Mouse (Mus musculus) adrenal gland, postnatal 10 days (tissue): ENCODE measurements at regions not wholly inside any gene's neighbourhood (a gene's known extent, or its start where the extent isn't known, plus 50 kb on each side); places are given as distances from the start of the nearest gene placed in this dataset.
"Not testable (repeated sequence)": the region's sequence is repeated elsewhere in the genome, so short reads cannot be mapped to it uniquely, and the experiment has no call there.

Source experiments
- DNase-seq: peaks from one replicate; pipeline ENCODE4 v3.0.0; 2021; ENCODE audit warnings: mixed read lengths

DNA sequence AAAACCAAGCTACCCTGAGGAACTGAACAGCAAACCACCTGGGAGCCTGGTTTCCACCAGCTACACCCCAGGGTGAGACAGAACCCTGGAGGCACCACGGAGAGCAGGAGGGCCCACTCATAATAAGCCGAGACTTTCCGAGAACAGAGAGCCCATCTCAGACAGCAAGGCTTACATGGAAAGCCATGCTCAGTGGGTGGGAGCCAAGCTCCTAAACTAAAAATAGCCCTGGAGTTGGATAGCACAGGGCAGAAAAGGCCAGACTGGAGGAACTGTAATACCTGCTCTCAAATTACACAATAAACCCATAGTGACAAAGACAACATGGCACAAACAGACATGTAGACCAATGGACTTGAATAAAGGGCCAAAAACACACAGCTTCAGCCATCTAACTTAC lies 69.9 kb downstream of the Fbxo4 start:
- DNase-seq = no peak

DNA sequence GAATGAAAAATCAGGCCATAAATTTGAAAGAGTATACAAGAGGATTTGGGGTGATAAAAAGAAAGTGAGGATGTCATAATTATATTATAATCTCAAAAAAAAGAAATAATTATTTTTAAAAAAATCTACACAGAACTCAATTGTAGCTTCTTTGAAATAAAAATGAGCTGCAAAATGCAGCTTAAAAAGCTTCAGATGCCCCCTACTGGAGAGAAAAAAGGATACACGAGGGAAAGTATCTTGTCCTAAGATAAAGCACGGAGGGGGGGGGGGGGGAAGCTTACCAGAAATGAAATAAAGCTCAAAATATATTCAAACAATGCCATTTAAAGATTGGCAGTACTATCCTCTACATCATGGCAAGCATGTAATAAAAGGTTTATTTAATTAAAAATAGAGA lies 70.7 kb downstream of the Fbxo4 start:
- DNase-seq = peak; percentile 3

- no peak for DNase-seq
Observed at GRCm38 (mm10) chr15:3905548-3905947, 73.8 kb downstream of the Fbxo4 start.

DNA sequence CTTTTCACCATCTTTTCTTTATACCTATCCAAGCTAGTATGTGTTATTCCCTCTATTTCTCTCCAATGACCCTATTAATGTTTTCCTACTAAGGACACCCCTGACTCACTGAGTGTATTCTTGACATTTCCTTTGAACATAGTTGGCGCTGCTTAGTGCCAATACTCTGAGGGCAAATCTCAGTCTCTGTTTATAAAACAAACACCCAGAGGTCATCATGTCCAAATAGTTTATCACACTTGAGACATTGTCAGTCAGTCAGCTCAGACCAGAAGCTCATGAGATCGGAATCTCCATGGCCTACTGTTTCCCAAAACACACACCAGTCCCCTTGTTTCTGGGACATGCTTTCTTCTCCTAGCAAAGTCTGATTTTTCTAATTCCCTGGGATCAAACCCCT lies 100.9 kb downstream of the Fbxo4 start:
- DNase-seq = no peak

DNA sequence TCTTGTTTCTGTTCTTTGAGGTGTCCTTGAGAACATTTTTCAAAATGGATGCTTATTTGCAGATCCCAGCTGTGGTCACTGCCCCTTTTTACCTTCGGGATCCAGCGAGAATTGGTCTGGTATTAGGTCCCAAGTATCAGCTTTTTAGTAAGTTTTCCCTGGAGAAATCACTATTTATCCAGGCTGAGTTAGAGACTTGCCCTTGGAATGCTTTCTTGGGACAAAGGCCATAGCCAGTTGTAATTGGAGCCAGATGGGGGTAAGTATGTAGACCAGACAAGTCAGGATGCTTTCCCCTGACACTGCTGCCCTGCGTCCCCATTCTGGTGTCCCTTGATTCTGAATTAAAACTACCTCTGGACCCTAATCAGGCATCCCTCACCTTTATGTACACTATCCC lies 101.9 kb downstream of the Fbxo4 start:
- DNase-seq = peak; percentile 3

GRCm38 (mm10) chr15:3875210-3875861 lies 104.0 kb downstream of the Fbxo4 start:
- DNase-seq = peak; percentile 55

- peak; percentile 2 for DNase-seq
Observed at GRCm38 (mm10) chr15:3831802-3832201, 147.6 kb downstream of the Fbxo4 start.

DNA sequence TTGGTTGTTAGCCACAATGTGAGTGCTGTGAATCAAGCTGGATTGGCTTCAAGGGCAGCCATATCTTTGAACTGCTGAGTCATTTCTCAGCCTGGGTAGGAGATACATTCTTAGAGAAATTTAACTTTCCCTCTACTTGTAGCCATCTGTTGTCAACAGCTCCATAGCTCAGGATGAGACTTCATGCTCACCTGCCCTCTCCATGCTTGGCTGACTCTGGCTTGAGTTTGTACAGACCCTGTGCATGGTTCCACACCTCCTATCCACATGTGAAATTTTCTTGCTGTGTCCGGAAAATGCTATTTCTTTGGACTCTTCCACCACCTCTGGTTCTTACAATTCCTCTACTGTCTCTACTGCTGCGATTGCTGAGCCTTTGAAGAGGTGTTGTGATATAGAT lies 173.9 kb downstream of the Fbxo4 start:
- DNase-seq = no peak

GRCm38 (mm10) chr15:3775865-3776264 lies 192.6 kb upstream of the Ghr start:
- DNase-seq = no peak

GRCm38 (mm10) chr15:3772228-3772789 lies 189.0 kb upstream of the Ghr start:
- no peak for DNase-seq

DNA sequence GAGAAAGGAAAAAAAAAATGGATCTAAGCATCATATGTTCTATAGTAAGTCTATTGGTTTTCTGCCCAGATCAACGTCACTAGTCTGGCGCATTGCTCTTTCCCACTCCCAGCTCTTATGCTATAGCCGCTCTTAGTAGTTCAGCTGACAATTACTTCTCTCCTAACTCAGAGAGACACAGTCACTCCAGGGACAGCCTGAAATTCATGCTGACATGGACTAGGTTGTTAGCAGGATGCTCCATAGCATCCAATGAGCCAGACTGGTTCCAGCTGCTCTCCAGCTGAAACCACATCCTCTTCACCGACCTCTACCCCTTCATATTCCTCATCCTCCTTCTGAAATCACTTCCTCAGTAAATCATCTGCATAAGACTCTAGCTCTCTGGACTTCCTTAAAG lies 187.0 kb upstream of the Ghr start:
- no peak for DNase-seq

DNA sequence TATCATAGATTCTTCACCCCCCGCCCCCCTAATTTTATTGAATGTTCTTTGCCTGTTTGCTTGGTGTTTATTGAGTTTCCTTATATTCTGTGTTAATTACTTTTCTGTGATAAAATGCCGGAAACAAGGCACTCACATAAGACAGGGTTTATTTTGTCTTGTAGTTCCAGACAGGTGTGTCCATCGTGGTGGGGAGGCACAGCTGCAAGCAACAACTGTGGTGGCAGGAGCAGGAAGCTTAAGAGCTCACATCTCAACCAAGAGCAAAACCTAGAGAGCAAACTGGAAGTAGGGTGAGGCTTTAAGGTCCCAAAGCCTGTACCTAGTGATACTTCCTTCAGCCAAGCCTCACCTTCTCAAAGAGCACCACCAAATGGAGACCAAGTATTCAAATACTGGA lies 181.4 kb upstream of the Ghr start:
- no peak for DNase-seq

GRCm38 (mm10) chr15:3760396-3760795 lies 177.1 kb upstream of the Ghr start:
- no peak for DNase-seq

- no peak for DNase-seq
Observed at GRCm38 (mm10) chr15:3755636-3756035, 172.3 kb upstream of the Ghr start.

- not testable (repeated sequence) for DNase-seq
Observed at GRCm38 (mm10) chr15:3748072-3748471, 164.8 kb upstream of the Ghr start.

DNA sequence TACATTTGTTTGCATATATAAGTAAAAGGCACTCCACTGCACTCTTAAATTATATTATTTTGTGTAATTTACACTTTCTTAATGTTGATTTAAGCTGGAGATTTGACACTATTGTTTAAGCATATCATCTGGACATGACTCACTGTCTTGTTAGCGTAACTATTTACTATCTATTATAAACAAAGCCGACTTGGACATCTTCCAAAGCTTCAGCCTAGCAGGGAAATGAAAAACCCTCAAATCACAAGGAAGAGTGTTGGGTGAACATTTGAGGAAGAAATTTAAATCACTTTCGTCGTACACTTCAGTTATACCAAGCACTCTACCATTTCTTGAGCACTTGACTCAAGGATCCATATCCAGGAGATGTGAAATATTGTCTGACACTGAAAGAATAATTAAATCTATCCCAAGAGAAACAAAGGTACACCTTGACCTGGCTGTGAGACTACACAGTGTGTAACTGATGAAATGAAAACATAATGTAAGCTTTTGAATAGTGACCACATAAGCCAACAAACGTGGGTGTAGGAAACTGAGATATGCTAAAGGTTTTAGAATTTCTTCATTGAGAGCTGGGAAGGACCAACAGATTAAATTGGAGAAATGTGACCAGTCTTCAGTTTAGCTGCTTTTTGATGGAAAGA lies 160.0 kb upstream of the Ghr start:
- no peak for DNase-seq

DNA sequence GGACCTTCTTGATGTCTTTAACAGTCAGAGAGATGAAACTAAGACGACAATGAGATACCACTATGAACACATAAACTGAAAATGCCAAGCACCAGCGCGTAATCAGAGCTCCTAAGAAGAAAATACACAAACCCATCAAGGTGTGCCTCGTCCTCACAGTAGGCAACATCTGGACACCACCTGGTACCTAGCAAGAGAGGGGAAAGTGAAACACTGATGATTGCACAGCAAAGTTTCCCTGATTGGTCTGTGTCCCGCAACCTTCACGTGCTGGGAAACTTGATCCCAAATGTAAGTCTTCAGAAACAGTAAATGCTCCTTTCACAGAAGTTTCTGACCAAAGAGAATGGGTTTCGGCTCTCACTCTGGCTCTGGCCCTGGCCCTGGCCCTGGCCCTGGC lies 158.9 kb upstream of the Ghr start:
- no peak for DNase-seq

DNA sequence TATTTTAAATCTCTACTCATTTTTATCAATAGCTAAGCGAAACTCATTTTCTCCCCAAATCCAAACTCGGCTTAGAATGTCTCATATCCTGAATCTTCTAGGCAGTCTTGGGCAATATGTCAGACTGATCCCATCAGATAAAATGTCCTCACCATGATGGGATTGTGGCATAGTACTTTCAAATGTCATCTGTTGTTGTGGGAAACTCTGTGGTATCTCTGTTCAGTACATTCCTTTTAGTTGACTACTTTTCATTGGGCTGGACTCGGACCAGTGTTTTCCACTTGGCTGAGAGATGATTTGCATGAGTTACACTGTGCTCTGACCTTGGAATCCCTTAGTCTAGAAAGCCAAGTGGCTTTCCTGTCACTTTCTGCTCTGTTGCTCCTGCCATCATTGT lies 141.9 kb upstream of the Ghr start:
- no peak for DNase-seq

DNA sequence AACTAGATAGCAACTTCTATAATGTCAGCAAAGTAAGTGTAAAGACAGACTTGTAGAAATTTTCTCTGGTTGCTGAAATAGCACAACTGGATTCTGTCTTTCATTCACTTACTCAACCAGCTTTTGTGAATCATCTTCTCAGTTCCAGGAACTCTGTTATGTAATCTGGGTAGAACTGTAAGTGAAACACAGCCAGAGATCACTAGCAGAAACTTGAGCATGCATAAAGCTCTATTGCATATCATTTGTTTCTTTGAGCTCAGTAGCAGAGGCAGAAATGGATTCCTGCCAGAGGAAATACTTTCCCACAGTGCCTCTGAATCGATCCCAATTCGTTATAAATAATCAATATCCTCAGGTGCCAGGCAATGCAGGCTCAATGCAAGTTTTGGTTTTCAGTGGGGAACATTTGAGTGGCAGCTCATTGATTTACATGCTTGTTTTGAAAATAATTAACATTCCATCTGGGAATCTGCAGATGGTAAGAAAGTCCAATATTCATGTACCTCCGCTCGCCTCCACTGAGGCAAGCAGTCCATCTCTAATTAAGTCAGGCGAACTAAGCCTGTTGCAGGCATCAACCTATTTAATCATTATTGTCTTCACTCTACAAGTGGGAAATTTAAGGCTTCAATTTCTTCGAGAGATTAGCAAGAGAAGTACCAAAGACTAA lies 137.5 kb upstream of the Ghr start:
- no peak for DNase-seq

DNA sequence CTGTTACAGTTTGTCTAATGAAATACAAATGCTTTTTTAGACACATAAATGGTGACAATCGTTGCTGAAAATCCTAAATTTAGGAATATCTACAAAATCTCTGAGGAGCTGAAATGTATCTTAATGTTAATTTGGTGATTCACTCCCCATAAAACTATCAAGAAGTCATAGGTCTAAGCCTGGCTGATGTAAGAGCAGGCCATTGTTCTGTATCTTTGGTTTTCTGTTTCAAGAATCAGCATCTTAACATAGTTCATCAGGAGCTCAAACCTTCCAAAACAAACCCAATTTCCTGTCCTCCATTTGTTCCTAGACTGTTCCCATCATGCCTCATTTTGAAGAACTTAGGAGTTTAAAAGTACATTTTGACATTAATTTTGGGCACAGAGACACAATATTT lies 128.5 kb upstream of the Ghr start:
- DNase-seq = no peak

DNA sequence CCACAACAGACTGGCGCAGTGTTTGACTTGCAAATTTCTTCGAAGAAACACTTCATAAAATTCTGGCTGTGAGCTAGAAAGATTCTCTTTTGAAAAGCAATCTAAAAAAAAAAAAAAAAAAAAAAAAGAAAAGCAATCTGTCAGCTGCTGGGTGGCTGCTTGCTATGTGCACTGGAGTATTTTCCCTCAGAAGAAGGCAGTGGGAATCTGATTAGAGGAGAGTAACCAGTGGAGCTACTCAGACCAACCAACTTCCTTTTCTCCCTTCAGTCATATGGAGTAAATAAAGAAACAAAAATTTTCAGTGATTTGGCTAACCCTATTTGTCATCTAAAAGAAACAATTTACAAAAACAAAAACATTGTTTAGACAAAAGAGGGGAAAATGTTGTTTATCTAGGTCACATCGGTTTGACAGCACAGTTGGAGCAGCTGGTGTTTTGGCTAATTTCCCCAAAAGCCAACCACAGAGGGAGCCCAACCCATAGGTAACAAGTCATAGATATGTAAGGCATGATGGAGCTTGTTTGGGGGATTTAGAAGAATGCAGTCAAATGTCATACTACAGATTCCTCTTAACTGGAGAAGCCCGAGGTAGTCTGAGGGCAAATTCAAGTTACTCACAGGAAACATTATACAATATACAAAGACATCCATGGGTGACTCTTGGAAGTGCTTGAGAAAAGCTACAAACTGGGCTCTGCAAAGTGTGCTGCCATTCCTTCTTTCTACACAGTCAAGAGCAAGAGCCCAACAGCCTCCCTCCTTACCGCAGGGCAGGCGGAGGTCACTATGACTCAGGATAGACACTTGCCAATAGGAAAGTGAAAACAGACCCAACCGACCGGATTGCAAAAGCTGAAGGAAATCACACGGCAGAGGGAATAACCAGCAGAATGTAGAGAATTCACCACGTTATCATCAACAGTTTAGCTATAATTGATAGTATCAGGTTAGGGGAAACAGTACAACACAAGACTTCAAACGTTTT lies 124.1 kb upstream of the Ghr start:
- DNase-seq = peak; percentile 7

DNA sequence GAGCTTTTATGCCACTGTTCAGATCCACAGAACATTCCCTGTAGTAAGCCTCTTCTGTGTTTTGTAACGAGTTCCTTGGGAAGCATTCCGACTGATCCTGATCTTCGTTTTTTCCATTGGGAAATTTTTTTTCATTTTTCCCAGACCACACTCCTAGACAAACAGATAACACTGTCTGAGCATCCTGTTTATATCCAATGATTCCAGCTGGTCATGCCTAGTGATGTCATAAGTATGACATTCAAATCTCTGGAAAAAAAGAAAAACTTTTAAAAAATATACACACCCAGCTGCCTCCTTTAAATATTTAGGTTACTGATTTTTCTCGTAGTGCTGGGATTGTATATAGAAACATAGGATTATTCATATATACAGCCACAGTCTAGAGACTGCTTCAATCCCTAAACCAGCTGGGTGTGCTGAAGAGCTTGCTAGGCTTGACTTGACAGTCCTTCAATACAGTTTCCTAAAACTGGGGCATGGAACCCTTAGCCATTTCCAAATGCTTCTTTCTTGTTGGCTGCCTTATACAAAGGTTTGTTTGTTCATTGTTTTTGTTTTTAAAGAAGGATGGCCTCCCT lies 116.0 kb upstream of the Ghr start:
- DNase-seq = no peak
